Mouse (Mus musculus) embryonic facial prominence, embryonic 11.5 days (tissue): ENCODE results near the gene Ppm1a. TPM values are rescaled to one million over a fixed set of nuclear protein-coding genes. Genes with fewer than 3 reads are reported as not detected.
A peak's percentile ranks its signal among the peaks of the same experiment; 100 is the strongest.

Experiments
- ATAC-seq: fragments of 200-750 bp; cut with Nextera tagmentation; replicated peaks from 2 replicates; pipeline ENCODE4 v1.8.0; 2017; ENCODE audit warnings: low read depth; ENCODE audit not compliant: insufficient number of reproducible peaks, low FRiP score, low TSS enrichment
- DNase-seq: peaks from one replicate; pipeline ENCODE4 v3.0.0-alpha.2; 2015; ENCODE audit warnings: low spot score
- H3K27ac ChIP-seq: fragments of 300-500 bp; sonication (generic); replicated peaks from 2 replicates; pipeline ENCODE4 v1.5.1; 2014; ENCODE audit warnings: mild to moderate bottlenecking, low read depth, low read length, control low read depth
- H3K27me3 ChIP-seq: fragments of 300-500 bp; sonication (generic); 2 replicates; pipeline ENCODE4 v1.6.1; 2014; ENCODE audit warnings: mild to moderate bottlenecking, low read length, moderate library complexity, mixed read lengths; ENCODE audit not compliant: control insufficient read depth, insufficient read depth
- H3K36me3 ChIP-seq: fragments of 300-500 bp; sonication (generic); replicated peaks from 2 replicates; pipeline ENCODE4 v1.6.1; 2014; ENCODE audit warnings: low read depth, mild to moderate bottlenecking, low read length, moderate library complexity, mixed read lengths; ENCODE audit not compliant: control insufficient read depth, insufficient read depth
- H3K4me1 ChIP-seq: fragments of 300-500 bp; sonication (generic); 2 replicates; pipeline ENCODE4 v1.6.1; 2014; ENCODE audit warnings: low read length, mixed read lengths; ENCODE audit not compliant: control insufficient read depth, insufficient read depth
- H3K4me2 ChIP-seq: fragments of 300-500 bp; sonication (generic); 2 replicates; pipeline ENCODE4 v1.6.1; 2014; ENCODE audit warnings: low read depth, mild to moderate bottlenecking, control low read depth, low read length, moderate library complexity
- H3K4me3 ChIP-seq: fragments of 300-500 bp; sonication (generic); 2 replicates; pipeline ENCODE4 v1.5.1; 2014; ENCODE audit warnings: low read depth, low read length, control low read depth
- H3K9ac ChIP-seq: fragments of 300-500 bp; sonication (generic); replicated peaks from 2 replicates; pipeline ENCODE4 v1.6.1; 2014; ENCODE audit warnings: mild to moderate bottlenecking, control low read depth, low read length
- H3K9me3 ChIP-seq: fragments of 300-500 bp; sonication (generic); replicated peaks from 2 replicates; pipeline ENCODE4 v1.6.1; 2016; ENCODE audit warnings: mild to moderate bottlenecking, low read length, inconsistent platforms, mixed read lengths; ENCODE audit not compliant: control insufficient read depth
- WGBS: fragments of 180-500 bp; shearing (Covaris S2); extraction: QIAGEN DNeasy Blood & Tissue Kit; methylation state at CpG from one replicate; pipeline ENCODE4 v1.1.7; 2014; 5-methylcytosine and 5-hydroxymethylcytosine counted together
- polyA plus RNA-seq: library from polyadenylated mRNA; unstranded; fragments of >200 nt; fragmentation: Nextera tagmentation; extraction: Ambion mirVana; gene quantifications from 2 replicates; pipeline ENCODE4 v1.2.1, GENCODE M21; 2014

Gene Ppm1a
- polyA plus RNA-seq, 1 experiment from 2014 or later: 74.6 TPM

- WGBS: 58% methylated on average over 8 of the region's 8 CpGs
Observed at GRCm38 (mm10) chr12:72830317-72830716, 73.1 kb downstream of the Ppm1a start.

GRCm38 (mm10) chr12:72831711-72832432 is 74.6 kb downstream of the Ppm1a start:
- H3K4me2 ChIP-seq: peak overlapping the region; percentile 59
- ATAC-seq (peak; percentile 71; the same call in 1 of the 2 replicates), DNase-seq (peak; percentile 46)
- peak overlapping the region; percentile 22 for H3K4me3 ChIP-seq
- no peaks in the 10 kb centered on the region for H3K9me3 ChIP-seq
- H3K36me3 ChIP-seq: no peaks in the 10 kb centered on the region
- peaks cover 6% of the 10 kb centered on the region for H3K4me1 ChIP-seq
- peaks cover 17% of the 10 kb centered on the region for H3K27me3 ChIP-seq
- 7% methylated on average over 42 of the region's 42 CpGs for WGBS
- H3K9ac ChIP-seq: peak overlapping the region; percentile 26; the same call in 1 of the 2 replicates
- H3K27ac ChIP-seq: no peak overlapping the region

More at GRCm38 (mm10) chr12:72830317-72830716, 73.1 kb downstream of the Ppm1a start:
- no peak overlapping the region for H3K9ac ChIP-seq
- H3K36me3 ChIP-seq: no peaks in the 10 kb centered on the region
- DNase-seq (no peak), ATAC-seq (no peak)
- no peak overlapping the region for H3K27ac ChIP-seq
- peaks cover 6% of the 10 kb centered on the region for H3K4me1 ChIP-seq
- no peak overlapping the region for H3K4me3 ChIP-seq
- H3K27me3 ChIP-seq: peaks cover 17% of the 10 kb centered on the region
- no peaks in the 10 kb centered on the region for H3K9me3 ChIP-seq
- no peak overlapping the region for H3K4me2 ChIP-seq

- no peak for ATAC-seq
Observed at GRCm38 (mm10) chr12:72834773-72835517, 77.7 kb downstream of the Ppm1a start.

GRCm38 (mm10) chr12:72835518-72836015 is 78.3 kb downstream of the Ppm1a start:
- H3K9me3 ChIP-seq: no peaks in the 10 kb centered on the region
- 66% methylated on average over 8 of the region's 8 CpGs for WGBS
- H3K4me1 ChIP-seq: peaks cover 6% of the 10 kb centered on the region
- no peak overlapping the region for H3K4me2 ChIP-seq
- no peak overlapping the region for H3K9ac ChIP-seq
- H3K27me3 ChIP-seq: peaks cover 15% of the 10 kb centered on the region
- no peak for ATAC-seq
- no peaks in the 10 kb centered on the region for H3K36me3 ChIP-seq
- no peak for DNase-seq
- H3K4me3 ChIP-seq: no peak overlapping the region
- H3K27ac ChIP-seq: no peak overlapping the region

More at GRCm38 (mm10) chr12:72834773-72835517, 77.7 kb downstream of the Ppm1a start:
- peaks cover 6% of the 10 kb centered on the region for H3K4me1 ChIP-seq
- no peak overlapping the region for H3K4me3 ChIP-seq
- no peak overlapping the region for H3K9ac ChIP-seq
- DNase-seq: peak; percentile 51
- WGBS: 64% methylated on average over 14 of the region's 14 CpGs
- no peaks in the 10 kb centered on the region for H3K9me3 ChIP-seq
- no peak overlapping the region for H3K4me2 ChIP-seq
- no peak overlapping the region for H3K27ac ChIP-seq
- H3K36me3 ChIP-seq: no peaks in the 10 kb centered on the region
- H3K27me3 ChIP-seq: peaks cover 17% of the 10 kb centered on the region

- peaks cover 7% of the 10 kb centered on the region for H3K27me3 ChIP-seq
- no peak overlapping the region for H3K9ac ChIP-seq
- 77% methylated on average over 4 of the region's 4 CpGs for WGBS
- DNase-seq (no peak), ATAC-seq (no peak)
- no peak overlapping the region for H3K27ac ChIP-seq
- no peak overlapping the region for H3K4me3 ChIP-seq
- H3K4me2 ChIP-seq: no peak overlapping the region
- H3K36me3 ChIP-seq: no peaks in the 10 kb centered on the region
- no peaks in the 10 kb centered on the region for H3K4me1 ChIP-seq
- no peaks in the 10 kb centered on the region for H3K9me3 ChIP-seq
Observed at GRCm38 (mm10) chr12:72837302-72837701, 80.0 kb downstream of the Ppm1a start.

- no peak overlapping the region for H3K4me2 ChIP-seq
- no peak overlapping the region for H3K27ac ChIP-seq
- WGBS: 84% methylated on average over 1 of the region's 1 CpGs
- H3K27me3 ChIP-seq: no peaks in the 10 kb centered on the region; the same call in 1 of the 2 replicates
- H3K4me1 ChIP-seq: no peaks in the 10 kb centered on the region; the same call in 1 of the 2 replicates
- no peaks in the 10 kb centered on the region for H3K9me3 ChIP-seq
- no peak overlapping the region for H3K9ac ChIP-seq
- no peak for ATAC-seq
- no peak overlapping the region for H3K4me3 ChIP-seq
- no peaks in the 10 kb centered on the region for H3K36me3 ChIP-seq
- DNase-seq: no peak
Observed at GRCm38 (mm10) chr12:72841500-72841899, 84.2 kb downstream of the Ppm1a start.

- H3K36me3 ChIP-seq: no peaks in the 10 kb centered on the region
- no peak overlapping the region for H3K4me3 ChIP-seq
- 83% methylated on average over 4 of the region's 4 CpGs for WGBS
- H3K4me1 ChIP-seq: no peaks in the 10 kb centered on the region; the same call in 1 of the 2 replicates
- peaks cover under 1% of the 10 kb centered on the region; the same call in 1 of the 2 replicates for H3K27me3 ChIP-seq
- ATAC-seq (no peak), DNase-seq (no peak)
- no peak overlapping the region for H3K4me2 ChIP-seq
- H3K27ac ChIP-seq: no peak overlapping the region
- H3K9me3 ChIP-seq: no peaks in the 10 kb centered on the region
- H3K9ac ChIP-seq: no peak overlapping the region
Observed at GRCm38 (mm10) chr12:72843135-72843534, 85.9 kb downstream of the Ppm1a start.
